Mouse (Mus musculus): ENCODE results near the gene Bcl7c. TPM values are rescaled to one million over a fixed set of nuclear protein-coding genes. Genes with fewer than 3 reads are reported as not detected.
"Not testable (repeated sequence)": the region's sequence is repeated elsewhere in the genome, so short reads cannot be mapped to it uniquely, and the experiment has no call there.

Gene Bcl7c
- total and polyA plus RNA-seq, 3 experiments: 28.0 to 71.3 (median 60.5) TPM

- Histone ChIP-seq H3K4me2 (ENCODE audit: insufficient read depth, low read depth, poor library complexity, severe bottlenecking) (no peak overlapping the region), H3K36me3 (replicated peaks in 1 of 2; ENCODE audit: control insufficient read depth in 1 of 2, insufficient read depth in 1 of 2, low read length in 1 of 2) (peaks cover 10 to 55% of the 10 kb centered on the region in 2 experiments), H3K27ac (ENCODE audit: insufficient read depth, low read depth) (no peak overlapping the region), H3K9me3 (replicated peaks; ENCODE audit: low read length) (no peaks in the 10 kb centered on the region), H3K4me3 (replicated peaks in 1 of 3; ENCODE audit: low read depth in 2 of 3, low read length in 2 of 3, poor library complexity in 1 of 3) (no peak overlapping the region), H3K27me3 (replicated peaks) (no peaks in the 10 kb centered on the region), H3K4me1 (ENCODE audit: control insufficient read depth in 1 of 2, insufficient read depth in 2 of 2) (peaks cover 3 to 34% of the 10 kb centered on the region in 2 experiments; a peak in 2 of 4 replicates), H3K79me2 (replicated peaks; ENCODE audit: control insufficient read depth, extremely low read depth, insufficient read depth, poor library complexity, severe bottlenecking) (no peaks in the 10 kb centered on the region), H3K9ac (ENCODE audit: insufficient read depth, low read depth) (no peak overlapping the region)
- no peak for DNase-seq (ENCODE audit: extremely low read depth)
- TF ChIP-seq CHD2 (IDR thresholded peaks at IDR 0.05; ENCODE audit: low read length): no peak
- no peak for TF ChIP-seq TCF12 (IDR thresholded peaks at IDR 0.05; ENCODE audit: low read depth, low read length)
- TF ChIP-seq USF2 (conservative IDR thresholded peaks at IDR 0.05; ENCODE audit: low read depth, low read length): no peak
- no peak for TF ChIP-seq ZNF384 (IDR thresholded peaks at IDR 0.05; ENCODE audit: low read depth, low read length)
- no peak for TF ChIP-seq ETS1 (conservative IDR thresholded peaks at IDR 0.05; ENCODE audit: low read depth, low read length)
- dilution Hi-C loops (cut with MboI; ENCODE audit: extremely low pct_ligation_motif_present, extremely low pct_unique_long_range_greater_than_20kb, low sequenced_read_pairs): no loop called here
- in situ Hi-C loops (cut with MboI; ENCODE audit: low pct_ligation_motif_present, low pct_unique_long_range_greater_than_20kb, low sequenced_read_pairs): no loop called here
Measured at GRCm38 (mm10) chr7:127700712-127701331, 7.9 kb downstream of the Bcl7c start.

- Histone ChIP-seq H3K36me3 (replicated peaks in 1 of 2; ENCODE audit: control insufficient read depth in 1 of 2, insufficient read depth in 1 of 2, low read length in 1 of 2) (peaks cover 3 to 42% of the 10 kb centered on the region in 2 experiments), H3K9me3 (replicated peaks; ENCODE audit: low read length) (no peaks in the 10 kb centered on the region), H3K27me3 (replicated peaks) (no peaks in the 10 kb centered on the region), H3K4me1 (ENCODE audit: control insufficient read depth in 1 of 2, insufficient read depth in 2 of 2) (peaks cover 0 to 16% of the 10 kb centered on the region in 2 experiments; a peak in 2 of 4 replicates), H3K4me3 (replicated peaks in 1 of 3; ENCODE audit: low read depth in 2 of 3, low read length in 2 of 3, poor library complexity in 1 of 3) (no peak overlapping the region), H3K79me2 (replicated peaks; ENCODE audit: control insufficient read depth, extremely low read depth, insufficient read depth, poor library complexity, severe bottlenecking) (no peaks in the 10 kb centered on the region), H3K4me2 (ENCODE audit: insufficient read depth, low read depth, poor library complexity, severe bottlenecking) (no peak overlapping the region), H3K9ac (ENCODE audit: insufficient read depth, low read depth) (no peak overlapping the region), H3K27ac (ENCODE audit: insufficient read depth, low read depth) (no peak overlapping the region)
- DNase-seq (ENCODE audit: extremely low read depth): no peak
- dilution Hi-C loops (cut with MboI; ENCODE audit: extremely low pct_ligation_motif_present, extremely low pct_unique_long_range_greater_than_20kb, low sequenced_read_pairs): no loop called here
- TF ChIP-seq EP300 (IDR thresholded peaks at IDR 0.05; ENCODE audit: low read length): no peak
- in situ Hi-C loops (cut with MboI; ENCODE audit: low pct_ligation_motif_present, low pct_unique_long_range_greater_than_20kb, low sequenced_read_pairs): no loop called here
Measured at GRCm38 (mm10) chr7:127698986-127699385, 9.7 kb downstream of the Bcl7c start.

- in situ Hi-C loops (cut with MboI; ENCODE audit: low pct_ligation_motif_present, low pct_unique_long_range_greater_than_20kb, low sequenced_read_pairs); H3K27ac ChIP-seq (ENCODE audit: insufficient read depth, low read depth); dilution Hi-C loops (cut with MboI; ENCODE audit: extremely low pct_ligation_motif_present, extremely low pct_unique_long_range_greater_than_20kb, low sequenced_read_pairs): not testable (repeated sequence)
Measured at GRCm38 (mm10) chr7:127693730-127694129, 15.0 kb downstream of the Bcl7c start.

GRCm38 (mm10) chr7:127693290-127693689 is 15.4 kb downstream of the Bcl7c start:
- Histone ChIP-seq H3K4me3 (replicated peaks in 1 of 3; ENCODE audit: low read depth in 2 of 3, low read length in 2 of 3, poor library complexity in 1 of 3) (no peak overlapping the region), H3K27ac (ENCODE audit: insufficient read depth, low read depth) (no peak overlapping the region), H3K79me2 (replicated peaks; ENCODE audit: control insufficient read depth, extremely low read depth, insufficient read depth, poor library complexity, severe bottlenecking) (no peaks in the 10 kb centered on the region), H3K36me3 (replicated peaks in 1 of 2; ENCODE audit: control insufficient read depth in 1 of 2, insufficient read depth in 1 of 2, low read length in 1 of 2) (peaks cover 0 to 18% of the 10 kb centered on the region in 2 experiments), H3K4me2 (ENCODE audit: insufficient read depth, low read depth, poor library complexity, severe bottlenecking) (no peak overlapping the region), H3K9me3 (replicated peaks; ENCODE audit: low read length) (no peaks in the 10 kb centered on the region), H3K9ac (ENCODE audit: insufficient read depth, low read depth) (no peak overlapping the region), H3K27me3 (replicated peaks) (no peaks in the 10 kb centered on the region), H3K4me1 (ENCODE audit: control insufficient read depth in 1 of 2, insufficient read depth in 2 of 2) (no peaks in the 10 kb centered on the region)
- dilution Hi-C loops (cut with MboI; ENCODE audit: extremely low pct_ligation_motif_present, extremely low pct_unique_long_range_greater_than_20kb, low sequenced_read_pairs) (no loop called here), in situ Hi-C loops (cut with MboI; ENCODE audit: low pct_ligation_motif_present, low pct_unique_long_range_greater_than_20kb, low sequenced_read_pairs) (no loop called here)
- no peak for DNase-seq (ENCODE audit: extremely low read depth)
- TF ChIP-seq TBP (conservative IDR thresholded peaks at IDR 0.05; ENCODE audit: low read depth, low read length) (no peak), JUN (IDR thresholded peaks at IDR 0.05; ENCODE audit: insufficient read depth, low read depth, low read length) (no peak), SIN3A (IDR thresholded peaks at IDR 0.05; ENCODE audit: low read length) (no peak), ETS1 (conservative IDR thresholded peaks at IDR 0.05; ENCODE audit: low read depth, low read length) (no peak), ZC3H11A (IDR thresholded peaks at IDR 0.05; ENCODE audit: low read depth, low read length) (no peak), E2F4 (IDR thresholded peaks at IDR 0.05; ENCODE audit: insufficient replicate concordance, low read depth, low read length) (no peak)

More at GRCm38 (mm10) chr7:127693730-127694129, 15.0 kb downstream of the Bcl7c start:
- H3K4me3 ChIP-seq (replicated peaks in 1 of 3; ENCODE audit: low read depth in 2 of 3, low read length in 2 of 3, poor library complexity in 1 of 3); H3K79me2 ChIP-seq (replicated peaks; ENCODE audit: control insufficient read depth, extremely low read depth, insufficient read depth, poor library complexity, severe bottlenecking); H3K4me2 ChIP-seq (ENCODE audit: insufficient read depth, low read depth, poor library complexity, severe bottlenecking); H3K4me1 ChIP-seq (ENCODE audit: control insufficient read depth in 1 of 2, insufficient read depth in 2 of 2); H3K27me3 ChIP-seq (replicated peaks); H3K9ac ChIP-seq (ENCODE audit: insufficient read depth, low read depth); DNase-seq (ENCODE audit: extremely low read depth); H3K9me3 ChIP-seq (replicated peaks; ENCODE audit: low read length): not testable (repeated sequence)
- H3K36me3 ChIP-seq (replicated peaks in 1 of 2; ENCODE audit: control insufficient read depth in 1 of 2, insufficient read depth in 1 of 2, low read length in 1 of 2): peaks cover 0 to 18% of the 10 kb centered on the region in 2 experiments
